37 mouse cellular contexts compared by ENCODE assay signal in the genomic region with DNA sequence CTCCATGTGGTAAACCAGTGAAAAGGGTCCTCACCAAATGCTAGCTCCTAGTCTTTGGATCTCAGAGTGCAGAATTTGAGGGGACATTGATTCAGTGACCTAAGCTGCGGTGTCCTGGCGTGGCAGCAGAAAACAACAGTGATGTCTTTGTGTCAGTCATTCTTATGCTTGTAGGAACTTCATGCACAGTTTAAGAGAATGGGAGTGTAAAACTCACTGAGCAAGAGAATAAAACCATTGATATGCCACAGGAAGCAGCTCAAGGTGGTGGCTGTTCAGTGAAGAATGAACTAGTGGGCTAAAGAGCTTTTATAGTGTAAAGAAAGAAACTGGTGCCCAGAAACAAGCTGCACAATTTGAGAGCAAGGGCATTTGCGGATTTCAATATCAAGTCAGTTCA. TPM values are rescaled to one million over a fixed set of nuclear protein-coding genes. Genes with fewer than 3 reads are reported as not detected.
"Had no signal": no experiment of that assay in that cellular context is flagged by ENCODE, and none has a peak within 500 bp of the region (broad histone marks: within the 10 kb centered on the region; RNA-seq: fewer than 3 reads in every experiment).

No protein-coding gene starts in this region.

- H3K36me3 ChIP-seq: limb, embryonic 10.5 days; limb, embryonic 12.5 days; limb, embryonic 13.5 days; limb, embryonic 15.5 days; liver, embryonic 12.5 days; liver, embryonic 13.5 days; liver, embryonic 15.5 days; lung, embryonic 15.5 days; midbrain, embryonic 10.5 days; midbrain, embryonic 12.5 days; midbrain, embryonic 13.5 days; midbrain, embryonic 15.5 days had no signal

- H3K4me2 ChIP-seq: limb, embryonic 12.5 days; limb, embryonic 13.5 days; limb, embryonic 15.5 days; liver, embryonic 11.5 days; liver, embryonic 12.5 days; liver, embryonic 13.5 days; liver, embryonic 15.5 days; lung, embryonic 14.5 days; lung, embryonic 15.5 days; midbrain, embryonic 11.5 days; midbrain, embryonic 12.5 days; midbrain, embryonic 13.5 days; midbrain, embryonic 15.5 days had no signal

- DNase-seq: left cerebral cortex, postnatal 4 days; liver; liver, embryonic 13.5 days; liver, postnatal 0 days; lung, adult 18-20 months; lung, adult 2 months; lung, embryonic 14.5 days; lung, postnatal 10 days; lung, postnatal 14 days; lung, postnatal 36 days; lung, postnatal 4 days; midbrain, embryonic 14.5 days had no signal

- H3K27ac ChIP-seq: limb, embryonic 10.5 days; limb, embryonic 12.5 days; limb, embryonic 13.5 days; limb, embryonic 15.5 days; liver, embryonic 12.5 days; liver, embryonic 13.5 days; liver, embryonic 14.5 days; liver, embryonic 15.5 days; lung, embryonic 15.5 days; macrophage; midbrain, embryonic 10.5 days; midbrain, embryonic 12.5 days; midbrain, embryonic 13.5 days; midbrain, embryonic 15.5 days had no signal

- ATAC-seq: liver, embryonic 12.5 days; liver, postnatal 0 days; lung, postnatal 0 days; midbrain, embryonic 13.5 days; midbrain, embryonic 15.5 days; midbrain, embryonic 16.5 days had no signal

- H3K4me3 ChIP-seq: limb, embryonic 10.5 days; limb, embryonic 12.5 days; limb, embryonic 13.5 days; limb, embryonic 15.5 days; liver, embryonic 12.5 days; liver, embryonic 13.5 days; liver, embryonic 15.5 days; lung, embryonic 15.5 days; megakaryocyte, embryonic 14.5 days; midbrain, embryonic 10.5 days; midbrain, embryonic 12.5 days; midbrain, embryonic 13.5 days; midbrain, embryonic 15.5 days; myocyte had no signal

- H3K27me3 ChIP-seq: limb, embryonic 12.5 days; limb, embryonic 13.5 days; limb, embryonic 15.5 days; liver, embryonic 12.5 days; liver, embryonic 13.5 days; liver, embryonic 15.5 days; lung, embryonic 15.5 days; megakaryocyte, embryonic 14.5 days; midbrain, embryonic 12.5 days; midbrain, embryonic 13.5 days; midbrain, embryonic 15.5 days had no signal

- H3K9ac ChIP-seq: limb, embryonic 12.5 days; limb, embryonic 13.5 days; limb, embryonic 15.5 days; liver, embryonic 12.5 days; liver, embryonic 13.5 days; liver, embryonic 14.5 days; liver, embryonic 15.5 days; liver, postnatal 0 days; lung, embryonic 14.5 days; lung, embryonic 15.5 days; midbrain, embryonic 12.5 days; midbrain, embryonic 13.5 days; midbrain, embryonic 15.5 days had no signal

- H3K9me3 ChIP-seq: limb, embryonic 10.5 days; limb, embryonic 13.5 days; limb, embryonic 15.5 days; liver, embryonic 12.5 days; liver, embryonic 13.5 days; liver, embryonic 15.5 days; lung, embryonic 15.5 days; midbrain, embryonic 13.5 days; midbrain, embryonic 15.5 days had no signal

- H3K4me1 ChIP-seq: limb, embryonic 10.5 days; limb, embryonic 12.5 days; limb, embryonic 13.5 days; limb, embryonic 15.5 days; liver, embryonic 12.5 days; liver, embryonic 13.5 days; liver, embryonic 15.5 days; lung, embryonic 15.5 days; megakaryocyte, embryonic 14.5 days; midbrain, embryonic 12.5 days; midbrain, embryonic 15.5 days had no signal

RNA-seq across cellular contexts. Expression of gene Gm17728, which starts 17.9 kb away (rescaled TPM):
- polyA plus RNA-seq: limb, embryonic 10.5 days; limb, embryonic 11.5 days; limb, embryonic 12.5 days; limb, embryonic 13.5 days; limb, embryonic 14.5 days; limb, embryonic 15.5 days; liver, adult 2 months; liver, embryonic 11.5 days; liver, embryonic 12.5 days; liver, embryonic 13.5 days; liver, embryonic 14.5 days; liver, embryonic 15.5 days; liver, embryonic 16.5 days; liver, postnatal 0 days; lung, adult 2 months; lung, embryonic 14.5 days; lung, embryonic 15.5 days; lung, embryonic 16.5 days; lung, postnatal 0 days; macrophage; midbrain, embryonic 10.5 days; midbrain, embryonic 11.5 days; midbrain, embryonic 12.5 days; midbrain, embryonic 13.5 days; midbrain, embryonic 14.5 days; midbrain, embryonic 15.5 days; midbrain, embryonic 16.5 days; midbrain, postnatal 0 days; myocyte had no signal
